Mouse (Mus musculus): ENCODE measurements around the gene Slc6a2. TPM values are rescaled to one million over a fixed set of nuclear protein-coding genes. Genes with fewer than 3 reads are reported as not detected.

Gene Slc6a2
- total RNA-seq, 2 experiments from 2014 or later: 0.34 to 0.52 TPM

- no peak for DNase-seq (ENCODE audit: low spot score)
Measured at GRCm38 (mm10) chr8:93021738-93022137, 61.9 kb downstream of the Slc6a2 start.

- no peak for DNase-seq (ENCODE audit: low spot score)
Measured at GRCm38 (mm10) chr8:93030664-93031063, 70.8 kb downstream of the Slc6a2 start.

- DNase-seq (ENCODE audit: low spot score): no peak
Measured at GRCm38 (mm10) chr8:93038831-93039230, 79.0 kb downstream of the Slc6a2 start.

- peak; percentile 6 for DNase-seq (ENCODE audit: low spot score)
Measured at GRCm38 (mm10) chr8:93040256-93040655, 80.4 kb downstream of the Slc6a2 start.

- DNase-seq (ENCODE audit: low spot score): peak; percentile 79
Measured at GRCm38 (mm10) chr8:93040776-93041567, 81.1 kb downstream of the Slc6a2 start.

GRCm38 (mm10) chr8:93043083-93043482, 83.2 kb downstream of the Slc6a2 start:
- no peak for DNase-seq (ENCODE audit: low spot score)

- no peak for DNase-seq (ENCODE audit: low spot score)
Measured at GRCm38 (mm10) chr8:93048092-93048491, 88.2 kb downstream of the Slc6a2 start, which contains the start of gene Ces1a. Ces1a (minus strand) TSS chr8:93048192.

GRCm38 (mm10) chr8:93048510-93049416, 88.9 kb downstream of the Slc6a2 start:
- DNase-seq (ENCODE audit: low spot score): peak; percentile 25

Small RNA genes within 50 kb of the gene (microRNA-seq; reads per million reads assigned to microRNA genes)
- not detected for gene Gm22151

Other genes with a start within 250 kb of the Slc6a2 start
- gene Mmp2, start 132.8 kb upstream of the Slc6a2 start, total RNA-seq (2021): 10 to 100 TPM; 42.3 to 50.3 TPM
- under 1 TPM; 0.18 to 0.36 TPM for gene Lpcat2, start 104.7 kb upstream of the Slc6a2 start, total RNA-seq (2021)
- gene Capns2, start 58.7 kb upstream of the Slc6a2 start, total RNA-seq (2021): not detected
- not detected for gene Ces1a, start 88.1 kb downstream of the Slc6a2 start, total RNA-seq (2021)
- under 1 TPM in 1 of 2 experiments, not detected in 1; 0.12 TPM for gene Ces1b, start 119.9 kb downstream of the Slc6a2 start, total RNA-seq (2021)
- under 1 TPM in 1 of 2 experiments, not detected in 1; 0.76 TPM for gene Ces1c, start 171.2 kb downstream of the Slc6a2 start, total RNA-seq (2021)
- gene Ces1d, start 237.8 kb downstream of the Slc6a2 start, total RNA-seq (2021): 100 to 1,000 TPM in 1 of 2 experiments, 10 to 100 TPM in 1; 79.6 to 130 TPM

Data from gastrocnemius, adult 18-20 months (tissue).